Mouse (Mus musculus) kidney, adult 8-10 months (tissue): ENCODE measurements around the gene Insl3.
A peak's percentile ranks its signal among the peaks of the same experiment; 100 is the strongest.

Source experiments
- DNase-seq, 2 experiments: peaks; one replicate each; pipeline ENCODE4 v3.0.0; 2022

Gene Insl3

DNA sequence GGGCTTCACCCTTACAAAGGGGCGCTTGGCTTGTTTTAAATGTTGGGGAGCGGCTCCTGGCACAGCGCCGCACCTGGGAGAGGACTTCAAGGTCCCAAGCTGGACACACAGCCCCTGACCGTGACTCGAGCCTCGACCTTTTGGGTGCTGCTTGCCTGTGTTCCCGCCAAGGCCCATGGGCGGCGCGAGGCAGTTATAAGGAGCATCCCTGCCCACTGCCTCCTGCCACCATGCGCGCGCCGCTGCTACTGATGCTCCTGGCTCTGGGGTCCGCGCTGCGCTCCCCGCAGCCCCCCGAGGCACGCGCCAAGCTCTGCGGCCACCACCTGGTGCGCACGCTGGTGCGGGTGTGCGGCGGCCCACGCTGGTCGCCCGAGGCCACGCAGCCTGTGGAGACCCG is at the start of gene Insl3:
TSS of gene Insl3 (plus strand) at position 187 of the 400 bp plus-strand sequence.
- no peak for DNase-seq

GRCm38 (mm10) chr8:71639318-71639717 is 49.7 kb upstream of the Insl3 start:
- DNase-seq: no peak

DNA sequence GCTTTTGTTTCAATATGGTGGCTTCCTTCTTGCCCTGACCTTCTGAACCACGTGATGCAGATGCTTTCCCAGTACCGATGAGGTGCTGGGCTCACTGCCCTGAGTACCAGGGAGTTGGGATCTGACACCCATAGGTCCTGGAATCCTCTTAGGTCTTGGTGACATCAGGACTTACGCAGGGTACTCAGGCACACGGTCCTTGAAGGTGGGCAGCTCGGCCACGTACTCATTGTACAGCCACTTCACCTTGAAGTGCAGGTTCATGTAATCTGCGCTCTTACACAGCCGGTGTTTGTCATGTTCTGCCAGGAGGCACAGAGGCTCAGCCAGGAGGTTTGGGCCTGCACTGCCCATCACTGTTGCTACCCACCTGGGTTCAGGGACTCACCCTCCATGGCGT is 43.5 kb upstream of the Insl3 start:
- DNase-seq: no peak

GRCm38 (mm10) chr8:71654600-71654999 is 34.4 kb upstream of the Insl3 start:
- DNase-seq: no peak

DNA sequence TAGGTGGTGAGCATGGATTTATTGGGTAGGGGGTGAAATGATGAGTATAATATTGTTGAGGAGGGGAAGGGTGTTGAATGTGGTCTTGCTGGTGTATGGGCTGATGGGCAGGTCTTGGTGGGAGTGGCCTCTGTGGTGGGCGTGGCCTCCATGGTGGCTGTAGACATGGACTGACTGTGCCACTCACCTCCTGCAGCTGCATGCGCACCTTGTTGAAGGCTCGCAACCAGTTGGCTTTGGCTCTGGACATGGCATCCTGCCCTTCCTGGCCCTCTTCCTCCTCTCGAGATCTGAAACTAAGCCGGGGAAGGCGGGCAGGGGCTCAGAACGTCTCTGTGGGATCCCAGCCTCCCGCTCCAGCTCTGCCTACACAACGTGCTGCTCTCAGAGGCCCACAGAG is 31.2 kb upstream of the Insl3 start:
- no peak for DNase-seq

GRCm38 (mm10) chr8:71658515-71659049 is 30.4 kb upstream of the Insl3 start:
- peak in 1 of 2 experiments; percentile 34 for DNase-seq

DNA sequence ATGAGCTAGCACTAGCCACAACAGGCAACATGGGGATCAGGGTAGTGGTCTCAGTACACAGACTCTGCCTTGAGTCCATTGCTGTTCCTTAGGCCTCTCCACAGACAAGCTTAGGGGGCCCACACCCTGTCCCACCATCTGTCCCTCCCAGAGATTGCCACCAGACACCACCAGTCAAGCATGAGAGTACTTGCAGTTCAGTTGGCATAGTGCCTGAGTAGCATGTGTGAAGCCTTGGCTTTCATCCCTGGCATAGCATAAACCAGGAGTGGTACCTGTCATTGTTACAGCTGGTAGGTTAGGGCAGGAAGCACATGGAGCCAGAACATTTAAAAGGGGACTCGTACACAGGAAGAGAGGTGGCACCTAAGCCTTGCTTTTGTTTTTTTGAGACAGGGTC is 29.3 kb upstream of the Insl3 start:
- DNase-seq: no peak

- DNase-seq: peak; percentile 63 to 84
These were observed 28.5 kb upstream of the Insl3 start for GRCm38 (mm10) chr8:71660325-71661120.

DNA sequence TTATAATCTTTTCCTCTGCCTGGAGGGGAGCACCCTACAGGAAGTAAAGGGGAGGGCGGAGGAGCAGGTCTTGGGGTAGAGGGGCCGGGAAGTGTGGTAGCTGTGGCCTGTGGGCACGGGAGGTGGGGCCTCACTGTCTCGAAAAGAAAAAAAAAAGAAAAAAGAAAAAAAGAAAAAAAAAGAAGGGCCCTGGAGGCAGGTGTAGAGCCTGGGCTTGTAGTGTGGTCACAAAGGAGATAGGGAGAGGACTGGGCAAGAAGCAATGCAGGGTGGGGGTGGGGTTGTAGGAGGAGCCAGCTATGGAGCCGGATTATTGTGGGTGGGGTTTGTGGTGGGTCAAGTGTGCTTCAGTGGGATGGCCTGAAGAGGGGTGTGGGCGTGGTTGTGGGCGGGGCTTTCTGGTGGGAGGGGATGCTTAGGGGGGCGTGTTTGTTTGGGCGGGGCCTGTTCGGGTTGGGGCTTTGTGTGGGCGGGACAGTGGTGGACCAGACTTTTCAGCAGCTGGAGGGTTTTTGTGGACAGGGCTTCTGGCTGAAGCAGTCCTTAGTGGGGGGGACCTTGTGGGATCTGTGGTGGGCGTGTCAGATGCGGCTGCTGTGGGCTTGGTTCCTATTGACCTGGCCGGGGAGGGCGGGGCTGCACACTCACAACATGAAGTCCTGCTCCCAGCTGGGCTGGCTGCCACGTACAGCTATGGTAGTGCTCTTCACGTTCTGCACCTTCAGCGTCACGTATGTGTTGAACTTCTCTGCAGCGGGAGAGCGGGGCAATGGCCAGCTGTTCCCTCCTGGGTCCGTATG is 23.5 kb upstream of the Insl3 start:
- DNase-seq: peak in 1 of 2 experiments; percentile 57

GRCm38 (mm10) chr8:71666855-71667254 is 22.2 kb upstream of the Insl3 start:
- no peak for DNase-seq

DNA sequence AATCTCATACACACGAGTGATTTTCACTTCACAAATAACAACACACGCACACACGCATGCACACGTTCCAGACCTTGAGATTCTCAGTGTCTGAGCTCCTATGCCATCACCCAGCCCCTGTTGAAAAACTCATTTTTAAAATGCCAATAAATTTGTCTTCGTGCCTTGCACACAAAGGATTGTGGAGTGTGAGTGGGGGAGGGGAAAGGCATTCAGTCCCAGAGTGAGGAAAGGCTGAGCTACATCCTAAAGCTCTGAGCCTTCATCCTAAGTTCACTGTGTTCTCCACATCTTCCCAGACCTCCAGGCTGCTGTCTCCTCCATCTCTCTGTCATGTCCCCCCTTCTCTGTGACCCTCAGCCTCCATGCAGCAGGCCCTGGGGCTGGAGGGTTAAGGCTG is 21.8 kb upstream of the Insl3 start:
- no peak for DNase-seq

GRCm38 (mm10) chr8:71668220-71668975 is 20.6 kb upstream of the Insl3 start:
- DNase-seq: no peak

DNA sequence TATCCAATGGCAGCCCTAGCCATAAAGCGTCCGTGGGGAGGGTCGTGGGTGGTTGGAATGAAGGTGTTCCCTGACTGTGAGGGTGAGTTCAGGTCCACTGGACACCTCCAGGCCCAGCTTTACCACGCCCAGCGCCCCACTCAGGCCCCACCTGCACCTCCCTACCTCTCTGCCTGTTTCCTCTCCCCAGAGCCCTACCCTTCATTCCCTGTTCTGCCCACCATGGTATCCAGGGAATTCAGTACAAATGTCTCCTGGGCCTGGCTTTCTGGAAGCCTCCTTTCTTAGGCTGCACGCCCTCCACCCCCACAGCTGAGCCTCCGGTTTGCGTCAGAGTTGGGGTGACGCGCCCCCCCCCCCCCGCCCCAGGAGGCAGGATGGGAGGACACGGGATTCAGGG is 18.8 kb upstream of the Insl3 start:
- no peak for DNase-seq

DNA sequence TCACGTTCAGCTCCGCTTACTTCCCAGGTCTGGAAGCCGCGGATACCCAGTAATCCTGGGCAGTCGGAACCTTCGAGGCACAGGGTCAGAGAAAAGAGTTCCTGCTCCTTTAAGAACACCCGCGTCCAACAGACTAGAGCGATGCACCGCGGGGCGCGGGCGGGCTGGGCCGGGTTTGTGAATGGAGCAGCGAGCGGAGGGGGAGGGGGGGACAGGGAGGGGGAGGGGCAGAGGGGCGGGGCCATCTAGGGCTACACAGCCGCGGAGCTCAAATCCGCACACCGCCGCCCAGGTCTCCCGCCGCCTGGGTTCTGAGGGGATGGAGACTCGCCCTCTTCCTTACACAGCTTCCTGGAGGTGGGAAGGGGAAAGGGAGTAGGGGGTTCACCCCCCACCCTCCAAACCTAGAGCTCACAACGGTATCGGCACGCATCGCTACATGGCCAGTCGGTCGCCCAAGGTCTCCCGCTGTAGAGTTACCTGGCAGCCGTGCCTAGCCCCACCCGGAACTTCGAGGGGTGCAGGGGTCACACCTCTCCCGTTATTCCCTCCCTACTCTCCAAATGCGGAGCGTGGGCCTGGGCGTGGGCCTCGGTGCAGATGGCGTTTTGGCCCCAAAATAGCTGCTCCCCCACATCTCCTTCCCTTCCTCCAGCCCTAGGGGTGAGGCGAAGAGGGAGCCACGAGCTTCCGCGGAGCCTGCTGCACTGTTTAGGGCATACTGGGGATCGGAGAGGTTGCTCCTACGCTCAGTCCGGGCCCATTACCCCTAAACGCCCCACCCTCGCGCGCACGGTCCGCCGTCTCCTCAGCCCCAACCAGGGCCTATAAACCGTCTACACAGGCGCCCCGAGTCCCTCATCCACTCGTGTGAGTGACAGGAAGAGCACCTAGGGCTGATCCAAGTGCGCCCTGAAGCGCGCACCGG is 18.1 kb upstream of the Insl3 start:
- DNase-seq: peak in 1 of 2 experiments; percentile 36

DNA sequence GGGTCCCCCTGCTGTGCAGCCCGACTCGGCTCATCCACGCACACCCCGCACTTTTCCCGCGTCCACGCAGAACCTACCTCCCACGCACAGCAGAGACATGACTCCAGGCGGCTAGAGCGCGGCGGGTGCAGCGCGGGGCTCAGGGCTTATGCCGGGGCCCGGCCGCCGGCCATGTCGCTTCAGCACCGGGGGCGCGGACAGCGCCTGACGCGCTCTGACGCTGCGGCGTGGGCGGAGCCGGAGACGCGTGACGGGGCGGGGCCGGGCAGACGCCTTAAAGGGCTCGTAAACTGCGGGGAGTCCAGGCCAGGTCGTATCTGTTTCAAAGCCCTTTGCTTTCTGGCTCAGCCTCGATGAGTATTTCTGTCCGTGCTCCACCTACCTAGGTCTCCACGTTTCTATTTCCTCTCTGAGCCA is 17.5 kb upstream of the Insl3 start, which contains the start of gene Unc13a:
TSS of gene Unc13a (minus strand) at position 209 of the 417 bp plus-strand sequence.
- peak; percentile 79 to 88 for DNase-seq

DNA sequence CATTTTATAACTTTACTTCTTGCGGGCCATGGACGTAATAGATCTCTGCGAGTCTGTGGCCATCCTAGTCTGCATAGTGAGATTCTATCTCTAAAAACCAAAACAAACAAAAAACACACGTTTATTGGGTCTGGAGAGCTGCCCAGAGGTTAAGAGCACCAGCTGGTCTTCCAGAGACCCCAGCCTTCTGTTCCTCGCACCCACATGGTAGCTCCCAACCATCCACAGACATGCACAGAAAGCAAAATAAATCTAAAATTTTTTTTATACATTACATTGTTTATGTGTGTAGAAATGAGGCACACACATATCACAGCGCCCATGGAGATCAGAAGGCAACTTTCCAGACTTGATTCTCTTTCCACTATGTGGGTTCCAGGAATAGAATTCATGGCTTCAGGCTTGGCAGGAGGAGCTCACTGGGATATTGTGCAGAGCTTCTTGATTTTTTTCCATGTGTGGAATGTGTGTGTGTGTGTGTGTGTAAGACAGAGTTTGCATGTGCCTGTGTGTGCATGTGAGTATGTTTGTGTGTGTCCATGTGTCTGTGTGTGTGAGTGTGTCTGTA is 16.8 kb upstream of the Insl3 start:
- no peak for DNase-seq

- no peak for DNase-seq
These were observed 14.9 kb upstream of the Insl3 start for GRCm38 (mm10) chr8:71674071-71674470.

DNA sequence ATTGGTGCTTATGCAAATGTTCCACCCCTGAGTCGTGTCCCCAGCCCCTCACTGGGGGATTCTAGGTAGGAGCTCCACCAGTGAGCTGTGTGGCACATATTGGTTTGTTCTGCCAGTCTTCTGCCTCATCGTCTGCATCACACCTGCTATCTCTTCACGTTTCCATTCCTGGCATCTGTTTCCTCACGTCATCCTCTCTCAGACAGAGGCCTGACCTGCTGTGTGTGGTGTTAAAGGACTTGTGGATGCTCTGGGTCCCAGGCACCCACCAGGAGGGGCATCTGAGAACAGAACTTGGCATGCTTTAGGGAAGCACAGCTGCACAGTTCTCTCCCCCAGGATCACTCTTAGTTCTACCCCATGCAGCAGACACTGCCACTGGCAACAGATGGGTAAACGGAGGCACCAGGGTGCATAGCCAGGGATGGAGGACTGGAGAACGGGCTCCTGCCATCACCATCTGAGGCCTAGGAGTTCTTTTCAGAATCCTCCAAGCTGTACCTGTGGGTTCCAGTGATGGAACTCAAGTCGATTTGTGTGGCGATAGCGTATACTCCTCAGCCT is 13.5 kb upstream of the Insl3 start:
- DNase-seq: no peak

DNA sequence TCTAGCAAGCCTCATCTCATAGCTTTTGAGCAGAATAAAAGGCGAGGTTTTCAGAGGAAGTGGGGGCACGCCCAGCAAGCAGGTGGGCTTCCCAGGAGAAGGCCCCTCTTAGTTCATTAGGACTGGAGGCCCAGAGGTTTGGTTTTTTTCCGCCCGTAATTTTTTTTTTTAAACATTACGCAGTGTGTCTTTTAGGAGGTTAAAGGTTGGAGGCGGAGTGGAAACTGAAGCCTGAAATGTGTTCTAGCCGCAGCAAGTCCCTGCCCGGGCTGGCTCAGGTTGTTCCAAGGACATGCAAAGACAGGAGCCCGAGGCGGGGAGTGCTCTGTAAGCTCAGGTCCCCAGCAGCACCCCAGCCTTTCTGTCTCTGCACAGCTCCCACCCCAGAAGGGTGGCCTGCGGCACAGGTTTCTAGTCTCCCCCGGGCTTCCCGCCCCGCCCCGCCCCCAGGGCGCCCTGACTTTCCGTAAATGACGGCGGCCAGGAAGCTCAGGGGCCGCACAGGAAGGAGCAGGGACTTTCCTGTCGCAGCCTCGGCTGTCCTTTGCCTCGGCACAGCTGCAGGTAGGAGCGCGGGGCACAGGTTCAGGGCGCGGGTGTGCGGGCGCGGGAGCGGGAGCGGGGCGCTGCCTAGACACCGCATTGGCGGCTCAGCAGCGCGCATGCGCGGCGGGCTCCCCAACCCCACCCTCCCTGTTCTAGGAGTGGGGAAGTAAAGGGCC is 12.8 kb upstream of the Insl3 start, which contains the start of gene Jak3:
TSS of gene Jak3 (plus strand) at position 277 of the 722 bp plus-strand sequence.
- peak; percentile 52 to 54 for DNase-seq

DNA sequence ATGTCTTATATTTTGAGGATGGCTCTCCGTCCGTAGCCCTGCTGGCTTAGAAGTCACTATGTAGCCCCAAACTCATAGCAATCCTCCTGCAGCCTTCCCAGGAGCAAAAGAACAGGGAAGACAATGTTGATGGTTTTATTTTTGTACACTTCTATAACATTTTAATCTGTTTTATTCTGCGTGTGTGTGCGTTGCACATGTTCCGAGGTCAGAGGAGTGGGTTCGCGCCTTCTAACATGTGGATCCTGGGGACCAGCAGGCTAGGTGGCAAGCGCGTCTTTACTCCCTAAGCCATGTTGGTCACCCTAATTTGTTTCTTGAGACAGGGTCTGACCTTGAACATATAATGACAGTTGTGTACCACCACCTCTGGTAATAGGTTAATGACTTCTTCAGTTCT is 12.2 kb upstream of the Insl3 start:
- no peak for DNase-seq
